ENCODE assay signal across 14 mouse cellular contexts in genomic region chr10:116827306-116827705, GRCm38 (mm10).
"Had no signal": no experiment of that assay in that cellular context is flagged by ENCODE, and none has a peak within 500 bp of the region (broad histone marks: within the 10 kb centered on the region; RNA-seq: fewer than 3 reads in every experiment).

No protein-coding gene starts in this region.

- H3K4me2 ChIP-seq: liver, embryonic 13.5 days; lung, embryonic 15.5 days; midbrain, embryonic 11.5 days; midbrain, embryonic 15.5 days had no signal

- ATAC-seq: midbrain, embryonic 15.5 days had no signal

- H3K27ac ChIP-seq: left cerebral cortex, adult 2 months; liver, embryonic 13.5 days; lung, embryonic 15.5 days; macrophage; midbrain, embryonic 15.5 days had no signal

- H3K9ac ChIP-seq: liver, embryonic 13.5 days; liver, postnatal 0 days; lung, embryonic 15.5 days; midbrain, embryonic 15.5 days had no signal

- H3K36me3 ChIP-seq: liver, embryonic 13.5 days; lung, embryonic 15.5 days; midbrain, embryonic 15.5 days had no signal

- DNase-seq: kidney, postnatal 10 days; liver; liver, embryonic 13.5 days; liver, postnatal 0 days; lung, postnatal 14 days; right cerebral cortex, postnatal 14 days; thymus, adult 2 months; thymus, postnatal 25 days had no signal

- H3K9me3 ChIP-seq: liver, embryonic 13.5 days; lung, embryonic 15.5 days; megakaryocyte, embryonic 14.5 days; midbrain, embryonic 15.5 days had no signal

- H3K27me3 ChIP-seq: liver, embryonic 13.5 days; lung, embryonic 15.5 days; megakaryocyte, embryonic 14.5 days; midbrain, embryonic 15.5 days had no signal

- H3K4me3 ChIP-seq: left cerebral cortex, adult 2 months; liver, embryonic 13.5 days; lung, embryonic 15.5 days; megakaryocyte, embryonic 14.5 days; midbrain, embryonic 15.5 days had no signal

- H3K4me1 ChIP-seq: liver, embryonic 13.5 days; megakaryocyte, embryonic 14.5 days; midbrain, embryonic 15.5 days had no signal
